Mouse (Mus musculus) thymus, postnatal 36 days (tissue): Measurements from ENCODE around the gene Card11.

Experiments used
- DNase-seq, 2 experiments: peaks; one replicate each; pipeline ENCODE4 v3.0.0; 2022; ENCODE audit warnings: mixed read lengths in 2 of 2

The Card11 gene

DNA sequence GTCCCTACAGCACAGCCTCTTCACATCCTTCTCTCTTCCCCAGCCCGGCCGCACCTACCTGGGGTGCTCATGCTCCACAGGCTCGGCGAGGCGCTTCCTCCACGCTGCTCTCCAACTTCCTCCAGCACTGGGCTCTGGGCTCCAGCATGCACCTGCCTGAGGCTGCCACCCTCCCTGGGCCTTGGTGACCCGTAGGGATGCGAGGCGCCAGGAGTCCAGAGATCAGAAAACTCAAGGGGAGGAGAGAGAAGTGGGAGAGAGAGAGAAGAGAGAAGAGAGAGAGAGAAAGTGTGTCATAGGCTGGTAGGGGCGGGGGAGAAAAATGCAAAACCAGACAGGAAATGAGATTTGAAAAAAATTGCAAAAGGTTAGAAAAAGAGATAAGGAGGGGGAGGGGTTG lies at the start of gene Card11:
Gene Card11 (minus strand): TSS at position 234 of the 400 bp plus-strand sequence.
- DNase-seq, result peak; percentile 78 to 79

GRCm38 (mm10) chr5:141047651-141048218 lies 47.4 kb upstream of the Card11 start:
- no peak for DNase-seq

- DNase-seq, result peak in 1 of 2 experiments; percentile 14
These were observed 44.6 kb upstream of the Card11 start for GRCm38 (mm10) chr5:141044976-141045375.

DNA sequence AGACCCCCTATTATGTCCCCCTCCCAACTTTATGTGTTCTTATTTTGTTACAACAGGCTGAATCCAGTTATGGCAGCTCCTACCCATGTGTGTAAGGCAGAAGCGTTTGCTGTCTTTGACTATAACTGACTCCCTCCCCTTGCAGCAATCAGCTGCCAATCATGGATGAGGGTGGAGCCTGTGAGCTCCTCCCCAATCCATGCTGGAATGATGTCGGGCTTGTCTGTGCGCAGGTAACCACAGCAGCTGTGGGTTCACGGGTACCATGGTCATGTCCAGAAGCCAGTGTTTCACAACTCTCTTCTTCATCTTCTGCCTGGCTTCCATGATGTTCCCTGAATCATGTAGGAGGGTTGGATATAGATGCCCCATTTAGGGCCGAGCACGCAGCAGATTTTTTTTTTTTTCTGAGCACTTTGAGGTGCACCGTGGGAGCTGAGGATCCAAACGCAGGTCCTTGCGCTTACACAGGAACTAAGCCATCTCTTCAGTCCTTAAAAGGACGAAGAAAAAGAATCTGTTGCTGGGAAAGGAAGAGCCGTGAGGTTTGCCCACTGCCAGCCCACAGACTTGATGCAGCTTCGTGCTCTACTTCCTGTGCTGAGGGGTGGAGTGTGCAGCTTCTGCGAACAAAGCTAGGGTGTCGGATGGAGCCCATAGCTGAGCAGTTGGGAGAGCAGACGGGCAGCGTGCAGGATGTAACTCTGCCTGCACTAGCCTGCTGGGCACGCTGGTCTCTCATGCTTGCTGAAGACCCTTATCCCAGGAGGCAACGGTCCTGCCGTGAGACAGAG lies 43.5 kb upstream of the Card11 start:
- DNase-seq, result peak; percentile 74 to 84

GRCm38 (mm10) chr5:141042406-141042805 lies 42.0 kb upstream of the Card11 start:
- no peak for DNase-seq

DNA sequence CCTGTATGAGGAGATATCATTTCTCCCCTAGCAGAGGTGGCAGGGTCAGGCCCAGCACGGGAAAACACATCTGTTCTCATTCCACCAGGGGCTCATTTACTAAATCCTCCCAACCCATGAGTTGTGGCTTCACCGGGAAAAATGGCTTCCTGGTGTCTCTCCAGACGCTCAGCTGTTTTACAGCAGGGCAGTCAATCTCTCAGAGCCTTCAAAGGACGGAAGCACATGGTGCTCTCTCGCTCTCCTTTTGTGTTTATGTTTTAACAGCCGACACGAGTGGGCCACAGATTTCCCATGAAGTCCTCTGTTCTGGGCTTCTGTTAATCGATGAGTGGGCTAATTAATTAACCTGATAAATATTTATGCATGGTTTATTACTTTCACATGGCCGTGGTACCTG lies 40.5 kb upstream of the Card11 start:
- DNase-seq, result no peak

DNA sequence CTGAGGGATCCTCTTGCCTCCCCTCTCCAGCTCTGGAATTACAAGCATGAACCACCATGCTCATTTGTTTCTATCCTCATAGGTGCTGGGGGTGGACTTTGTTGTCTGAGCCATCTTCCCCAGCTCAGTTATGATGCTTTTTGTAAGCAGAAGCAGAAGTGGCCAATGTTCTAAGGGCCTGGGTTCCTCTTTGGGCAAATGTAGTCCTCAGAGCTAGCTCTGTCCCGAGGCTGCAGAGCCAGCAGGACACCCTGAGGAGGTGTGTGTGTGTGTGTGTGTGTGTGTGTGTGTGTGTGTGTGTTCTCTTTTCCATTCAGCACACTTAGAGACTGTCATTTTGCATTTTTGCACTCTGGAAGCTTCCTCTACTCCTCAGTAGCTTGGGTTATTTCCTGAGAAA lies 38.0 kb upstream of the Card11 start:
- DNase-seq, result no peak

GRCm38 (mm10) chr5:141035346-141035745 lies 35.0 kb upstream of the Card11 start:
- DNase-seq, result no peak

- DNase-seq, result no peak
These were observed 33.9 kb upstream of the Card11 start for GRCm38 (mm10) chr5:141034301-141034700.

GRCm38 (mm10) chr5:141033001-141033400 lies 32.6 kb upstream of the Card11 start:
- DNase-seq, result no peak

- no peak for DNase-seq
These were observed 29.0 kb upstream of the Card11 start for GRCm38 (mm10) chr5:141029364-141029763.

GRCm38 (mm10) chr5:141025635-141026034 lies 25.3 kb upstream of the Card11 start:
- DNase-seq, result no peak

GRCm38 (mm10) chr5:141024435-141024834 lies 24.1 kb upstream of the Card11 start:
- peak; percentile 44 to 45 for DNase-seq

GRCm38 (mm10) chr5:141017927-141018700 lies 17.7 kb upstream of the Card11 start:
- peak; percentile 36 to 55 for DNase-seq

- DNase-seq, result no peak
These were observed 15.7 kb upstream of the Card11 start for GRCm38 (mm10) chr5:141016082-141016481.

- DNase-seq, result no peak
These were observed 13.8 kb upstream of the Card11 start for GRCm38 (mm10) chr5:141014216-141014615.

- no peak for DNase-seq
These were observed 13.1 kb upstream of the Card11 start for GRCm38 (mm10) chr5:141013465-141013864.

GRCm38 (mm10) chr5:141005491-141005890 lies 5.1 kb upstream of the Card11 start:
- no peak for DNase-seq

DNA sequence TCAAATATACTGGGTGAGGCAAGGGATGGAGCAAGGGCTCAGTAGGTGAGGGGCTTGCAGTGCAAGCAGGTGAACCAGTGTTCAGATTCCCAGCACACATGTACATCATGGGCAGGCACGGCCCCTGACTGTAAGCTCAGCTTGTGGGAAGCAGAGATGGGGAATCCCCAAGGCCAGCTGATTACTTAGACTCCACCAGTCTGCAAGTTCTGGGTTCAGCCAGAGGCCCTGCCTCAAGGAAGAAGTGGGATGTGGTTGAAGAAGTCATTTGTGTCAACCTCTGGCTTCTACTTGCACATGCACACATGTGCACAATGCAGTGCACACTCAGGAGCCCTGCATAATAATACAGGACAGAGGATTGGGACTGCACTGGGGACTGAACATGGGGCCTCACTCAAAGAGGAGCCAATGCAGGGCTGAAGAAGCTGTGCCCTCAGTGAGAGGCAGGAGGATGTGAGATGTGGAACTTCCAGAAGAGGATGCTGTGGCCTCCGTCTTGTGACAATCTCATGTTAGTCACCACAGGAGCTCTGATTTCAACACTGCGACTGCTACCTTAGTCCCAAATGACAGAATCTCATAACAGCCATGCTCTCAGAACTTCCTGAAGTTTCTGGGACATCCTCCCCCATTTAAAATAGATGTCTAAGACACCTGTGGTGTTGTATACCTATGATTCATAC lies 3.8 kb upstream of the Card11 start:
- DNase-seq, result no peak

GRCm38 (mm10) chr5:140999178-140999672 lies 1.2 kb downstream of the Card11 start:
- DNase-seq, result no peak

GRCm38 (mm10) chr5:140997767-140998166 lies 2.6 kb downstream of the Card11 start:
- DNase-seq, result peak; percentile 42 to 46
